Mouse (Mus musculus) C2C12 (cell line): ENCODE measurements around the gene Sult1a1. TPM values are rescaled to one million over a fixed set of nuclear protein-coding genes. Genes with fewer than 3 reads are reported as not detected.
A peak's percentile ranks its signal among the peaks of the same experiment; 100 is the strongest.

ENCODE experiments used
- H3K27me3 ChIP-seq: one replicate; pipeline ENCODE4 v1.6.1; 2011; ENCODE audit not compliant: control insufficient read depth, insufficient read depth, insufficient read length
- H3K36me3 ChIP-seq: one replicate; pipeline ENCODE4 v1.6.1; 2011; ENCODE audit not compliant: control insufficient read depth, insufficient read depth
- H3K4me3 ChIP-seq: one replicate; pipeline ENCODE4 v1.5.1; 2011; ENCODE audit warnings: mild to moderate bottlenecking, control low read depth; ENCODE audit not compliant: poor library complexity, insufficient read depth, severe bottlenecking
- H3K79me2 ChIP-seq: one replicate; pipeline ENCODE4 v1.6.1; 2011; ENCODE audit not compliant: control insufficient read depth, insufficient read depth
- H3K79me3 ChIP-seq: one replicate; pipeline ENCODE4 v1.6.1; 2011; ENCODE audit warnings: low read depth, control low read depth
- H3ac ChIP-seq: one replicate; pipeline ENCODE3; 2011; ENCODE audit warnings: low read depth; ENCODE audit not compliant: control insufficient read depth, insufficient read length
- CEBPB ChIP-seq: IDR thresholded peaks from one replicate; pipeline ENCODE4 v1.6.1; 2011; ENCODE audit warnings: low read depth, mild to moderate bottlenecking, control low read depth, moderate library complexity
- CTCF ChIP-seq: IDR thresholded peaks from one replicate; pipeline ENCODE4 v1.5.1; 2011; ENCODE audit not compliant: control insufficient read depth, insufficient read depth, insufficient read length
- FOSL1 ChIP-seq: IDR thresholded peaks from one replicate; pipeline ENCODE4 v1.8.0; 2011; ENCODE audit warnings: mild to moderate bottlenecking, low read length; ENCODE audit not compliant: poor library complexity, insufficient read depth, severe bottlenecking
- MAX ChIP-seq: IDR thresholded peaks from one replicate; pipeline ENCODE4 v1.6.1; 2011; ENCODE audit warnings: mild to moderate bottlenecking, control low read depth
- MYOD1 ChIP-seq: IDR thresholded peaks from one replicate; pipeline ENCODE4 v1.6.1; 2011; ENCODE audit warnings: low read depth; ENCODE audit not compliant: control insufficient read depth, insufficient read length
- MYOG ChIP-seq: IDR thresholded peaks from one replicate; pipeline ENCODE4 v1.6.1; 2011; ENCODE audit not compliant: control insufficient read depth, insufficient read length; ENCODE audit errors: extremely low read depth
- USF1 ChIP-seq: IDR thresholded peaks from one replicate; pipeline ENCODE4 v1.6.1; 2011; ENCODE audit warnings: low read depth, mild to moderate bottlenecking, control low read depth, moderate library complexity
- polyA plus RNA-seq: library from polyadenylated mRNA; unstranded; fragments of >200 nt; fragmentation: generic; extraction: Trizol; gene quantifications from one replicate; pipeline ENCODE4 v1.2.1, GENCODE M21; 2012; ENCODE audit warnings: missing spikeins

Sult1a1 gene
- polyA plus RNA-seq, 1 experiment, result 0.07 TPM

- Histone ChIP-seq H3K4me3 (no peak within 1 kb of the TSS), H3K79me2 (no peaks in the 10 kb centered on the region), H3K27me3 (no peaks in the 10 kb centered on the region), H3ac (no peak within 1 kb of the TSS), H3K79me3 (no peaks in the 10 kb centered on the region), H3K36me3 (no peaks in the 10 kb centered on the region)
- TF ChIP-seq MAX (no peak), MYOD1 (peak; percentile 9), USF1 (no peak), CEBPB (no peak), CTCF (no peak), MYOG (no peak), FOSL1 (no peak)
Measured at GRCm38 (mm10) chr7:126630824-126631518, 45.3 kb downstream of the Sult1a1 start, which contains the start of gene Nupr1. Gene Nupr1, minus strand, starts transcription at chr7:126630861.

DNA sequence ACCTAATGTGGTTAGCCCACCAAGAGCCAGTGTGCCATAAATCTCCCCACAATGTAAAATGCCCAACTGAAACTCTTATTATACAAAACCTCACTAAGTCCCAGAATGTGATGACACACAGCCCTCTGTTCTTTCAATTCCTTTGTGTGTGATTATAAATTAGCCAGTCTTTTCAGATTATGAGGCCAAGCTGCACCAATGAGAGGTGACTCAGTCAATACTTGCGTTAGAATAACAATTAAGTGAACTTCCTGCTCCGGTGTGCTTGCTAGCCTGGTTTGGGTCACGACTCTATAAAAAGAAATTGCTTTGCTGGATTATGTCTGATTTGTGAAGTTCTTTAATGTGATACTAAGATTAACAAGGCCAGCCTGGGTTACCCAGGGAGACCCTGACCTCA lies 46.3 kb downstream of the Sult1a1 start:
- H3K79me3 ChIP-seq, result no peaks in the 10 kb centered on the region
- no peaks in the 10 kb centered on the region for H3K36me3 ChIP-seq
- H3ac ChIP-seq, result no peak overlapping the region
- no peaks in the 10 kb centered on the region for H3K27me3 ChIP-seq
- no peaks in the 10 kb centered on the region for H3K79me2 ChIP-seq
- TF ChIP-seq MYOD1, result no peak
- no peak for TF ChIP-seq USF1
- H3K4me3 ChIP-seq, result no peak overlapping the region

GRCm38 (mm10) chr7:126628111-126628510 lies 48.1 kb downstream of the Sult1a1 start:
- H3K27me3 ChIP-seq, result no peaks in the 10 kb centered on the region
- H3K4me3 ChIP-seq, result no peak overlapping the region
- H3K79me2 ChIP-seq, result peaks cover 15% of the 10 kb centered on the region
- H3ac ChIP-seq, result no peak overlapping the region
- peaks cover 2% of the 10 kb centered on the region for H3K79me3 ChIP-seq
- TF ChIP-seq USF1 (no peak), MYOG (no peak), CTCF (no peak), CEBPB (no peak), FOSL1 (no peak), MYOD1 (no peak), MAX (no peak)
- H3K36me3 ChIP-seq, result no peaks in the 10 kb centered on the region

DNA sequence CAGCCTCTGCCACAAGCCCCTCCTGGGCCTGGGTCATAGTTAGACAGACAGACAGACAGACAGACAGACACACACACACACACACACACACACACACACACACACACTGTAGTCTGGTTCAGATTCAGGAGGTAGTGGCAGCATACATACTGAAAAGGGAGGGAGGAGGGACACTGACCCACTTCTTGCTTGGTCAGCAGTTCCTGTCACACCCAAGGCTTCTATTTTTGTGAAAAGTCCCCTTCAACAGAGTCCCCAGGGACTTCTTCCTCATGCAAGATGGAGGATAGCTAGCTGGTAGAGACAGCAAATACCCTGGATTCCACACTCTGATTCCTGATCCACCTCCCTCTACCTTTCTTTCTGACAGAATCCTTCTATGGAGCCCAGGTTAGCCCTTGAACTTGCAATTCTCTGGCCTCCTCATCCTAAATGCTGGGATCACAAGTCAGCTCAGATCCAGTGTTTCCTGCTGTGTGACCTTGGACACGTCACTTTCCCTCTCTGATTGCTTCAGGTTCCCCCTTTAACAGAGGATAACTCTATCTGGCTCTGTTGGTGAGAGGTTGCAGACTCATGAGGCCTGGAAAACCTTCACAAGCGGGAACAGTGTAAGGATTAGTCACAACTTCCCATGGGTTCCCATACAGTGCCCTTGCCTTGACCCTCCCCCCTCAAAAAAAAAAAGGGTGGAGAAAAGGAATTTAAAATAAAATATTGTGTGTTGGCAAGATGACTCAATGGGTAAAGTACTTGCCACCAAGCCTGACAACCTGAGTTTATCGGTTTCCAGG lies 50.2 kb downstream of the Sult1a1 start:
- Histone ChIP-seq H3K27me3 (no peaks in the 10 kb centered on the region), H3ac (no peak overlapping the region)
- TF ChIP-seq USF1 (no peak), MYOD1 (no peak), MYOG (no peak), CTCF (no peak), MAX (no peak), FOSL1 (no peak), CEBPB (no peak)

DNA sequence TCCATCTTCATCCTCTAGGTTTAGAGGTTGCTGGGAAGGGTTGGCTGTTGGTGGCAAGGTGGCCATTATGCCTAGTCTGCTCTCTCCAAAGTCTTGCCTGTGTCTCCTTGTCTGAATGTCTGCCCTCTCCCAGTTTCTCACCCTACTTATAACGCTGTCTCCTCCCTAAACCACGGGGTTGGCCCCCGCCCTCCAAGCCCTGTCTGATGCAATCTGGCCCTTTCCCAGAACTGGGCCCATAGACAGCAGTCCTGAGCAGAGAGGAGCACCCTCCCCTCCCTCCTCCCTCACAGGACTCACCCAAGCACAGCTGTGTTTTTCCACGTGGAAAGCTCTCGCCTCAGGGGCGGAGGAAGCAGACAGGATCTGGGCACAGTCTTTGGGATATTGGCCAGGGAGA lies 50.9 kb downstream of the Sult1a1 start:
- Histone ChIP-seq H3K79me2 (peaks cover 15% of the 10 kb centered on the region), H3K4me3 (peak overlapping the region; percentile 36), H3ac (peak overlapping the region; percentile 65), H3K79me3 (peaks cover 2% of the 10 kb centered on the region), H3K36me3 (no peaks in the 10 kb centered on the region), H3K27me3 (no peaks in the 10 kb centered on the region)
- no peak for TF ChIP-seq CTCF
- TF ChIP-seq FOSL1, result no peak
- TF ChIP-seq MYOD1, result peak; percentile 67
- TF ChIP-seq CEBPB, result peak; percentile 81
- TF ChIP-seq MAX, result no peak

More for the DNA sequence above, 50.2 kb downstream of the Sult1a1 start:
- H3K36me3 ChIP-seq, result no peaks in the 10 kb centered on the region
- H3K79me3 ChIP-seq, result peaks cover 2% of the 10 kb centered on the region
- H3K79me2 ChIP-seq, result peaks cover 15% of the 10 kb centered on the region
- H3K4me3 ChIP-seq, result no peak overlapping the region

- Histone ChIP-seq H3K4me3 (peak overlapping the region; percentile 36), H3K79me2 (peaks cover 15% of the 10 kb centered on the region), H3ac (peak overlapping the region; percentile 65), H3K27me3 (no peaks in the 10 kb centered on the region), H3K36me3 (no peaks in the 10 kb centered on the region), H3K79me3 (peaks cover 2% of the 10 kb centered on the region)
- no peak for TF ChIP-seq CEBPB
- TF ChIP-seq MAX, result no peak
- no peak for TF ChIP-seq CTCF
- TF ChIP-seq MYOG, result no peak
- no peak for TF ChIP-seq USF1
- no peak for TF ChIP-seq MYOD1
Measured at GRCm38 (mm10) chr7:126624774-126625173, 51.5 kb downstream of the Sult1a1 start.
